Mouse (Mus musculus) neural tube, embryonic 11.5 days (tissue): Measurements from ENCODE around the gene Mttp. TPM values are rescaled to one million over a fixed set of nuclear protein-coding genes. Genes with fewer than 3 reads are reported as not detected.
A peak's percentile ranks its signal among the peaks of the same experiment; 100 is the strongest.

Experiments
- ATAC-seq: fragments of 200-750 bp; cut with Nextera tagmentation; 2 replicates; pipeline ENCODE4 v1.8.0; 2017; ENCODE audit warnings: moderate number of reproducible peaks, mild to moderate bottlenecking, moderate TSS enrichment, moderate library complexity; ENCODE audit not compliant: insufficient read depth, low FRiP score, low TSS enrichment
- DNase-seq: peaks from one replicate; pipeline ENCODE4 v3.0.0-alpha.2; 2015; ENCODE audit warnings: low spot score
- H3K27ac ChIP-seq: fragments of 300-500 bp; sonication (generic); 2 replicates; pipeline ENCODE4 v1.5.1; 2014; ENCODE audit warnings: low read depth, mild to moderate bottlenecking, low read length
- H3K27me3 ChIP-seq: fragments of 300-500 bp; sonication (generic); 2 replicates; pipeline ENCODE4 v1.6.1; 2014; ENCODE audit warnings: mild to moderate bottlenecking, low read length, mixed read lengths; ENCODE audit not compliant: control insufficient read depth, insufficient read depth
- H3K36me3 ChIP-seq: fragments of 300-500 bp; sonication (generic); 2 replicates; pipeline ENCODE4 v1.6.1; 2014; ENCODE audit warnings: mild to moderate bottlenecking, low read length, moderate library complexity, mixed read lengths; ENCODE audit not compliant: control insufficient read depth, insufficient read depth
- H3K4me1 ChIP-seq: fragments of 300-500 bp; sonication (generic); 2 replicates; pipeline ENCODE4 v1.6.1; 2014; ENCODE audit warnings: low read length, mixed read lengths; ENCODE audit not compliant: control insufficient read depth, insufficient read depth
- H3K4me2 ChIP-seq: fragments of 300-500 bp; sonication (generic); 2 replicates; pipeline ENCODE4 v1.6.1; 2014; ENCODE audit warnings: low read depth, mild to moderate bottlenecking, moderate library complexity
- H3K4me3 ChIP-seq: fragments of 300-500 bp; sonication (generic); 2 replicates; pipeline ENCODE4 v1.5.1; 2014; ENCODE audit warnings: low read depth, low read length
- H3K9ac ChIP-seq: fragments of 300-500 bp; sonication (generic); 2 replicates; pipeline ENCODE4 v1.6.1; 2014; ENCODE audit warnings: mild to moderate bottlenecking, low read length
- H3K9me3 ChIP-seq: fragments of 300-500 bp; sonication (generic); 2 replicates; pipeline ENCODE4 v1.6.1; 2016; ENCODE audit warnings: low read length; ENCODE audit not compliant: control insufficient read depth
- WGBS: fragments of 180-500 bp; shearing (Covaris S2); extraction: QIAGEN DNeasy Blood & Tissue Kit; methylation state at CpG from one replicate; pipeline ENCODE4 v1.1.7; 2014; 5-methylcytosine and 5-hydroxymethylcytosine counted together
- polyA plus RNA-seq: library from polyadenylated mRNA; unstranded; fragments of >200 nt; fragmentation: Nextera tagmentation; extraction: Ambion mirVana; gene quantifications from 2 replicates; pipeline ENCODE4 v1.2.1, GENCODE M21; 2014

The Mttp gene
- polyA plus RNA-seq, 1 experiment from 2014 or later, result 7.8 TPM

- Histone ChIP-seq H3K4me2 (no peak overlapping the region), H3K27ac (no peak overlapping the region), H3K27me3 (no peaks in the 10 kb centered on the region), H3K4me1 (no peaks in the 10 kb centered on the region), H3K9me3 (no peaks in the 10 kb centered on the region), H3K9ac (no peak overlapping the region), H3K4me3 (no peak overlapping the region), H3K36me3 (no peaks in the 10 kb centered on the region)
- ATAC-seq, result no peak
- DNase-seq, result no peak
- 74% methylated on average over 10 of the region's 10 CpGs for WGBS
These were observed 28.5 kb upstream of the Mttp start for GRCm38 (mm10) chr3:138173291-138173690.

GRCm38 (mm10) chr3:138162553-138163183, 17.9 kb upstream of the Mttp start:
- no peaks in the 10 kb centered on the region for H3K9me3 ChIP-seq
- H3K27ac ChIP-seq, result no peak overlapping the region
- H3K4me1 ChIP-seq, result no peaks in the 10 kb centered on the region
- WGBS, result 66% methylated on average over 4 of the region's 4 CpGs
- DNase-seq, result no peak
- no peak overlapping the region for H3K4me3 ChIP-seq
- H3K27me3 ChIP-seq, result no peaks in the 10 kb centered on the region
- no peaks in the 10 kb centered on the region for H3K36me3 ChIP-seq
- ATAC-seq, result peak; percentile 50; the same call in 1 of the 2 replicates
- no peak overlapping the region for H3K9ac ChIP-seq
- no peak overlapping the region for H3K4me2 ChIP-seq

- no peak overlapping the region for H3K27ac ChIP-seq
- DNase-seq (no peak), ATAC-seq (no peak)
- no peaks in the 10 kb centered on the region for H3K36me3 ChIP-seq
- H3K9me3 ChIP-seq, result no peaks in the 10 kb centered on the region
- no peaks in the 10 kb centered on the region for H3K4me1 ChIP-seq
- no peak overlapping the region for H3K4me2 ChIP-seq
- 90% methylated on average over 10 of the region's 10 CpGs for WGBS
- H3K9ac ChIP-seq, result no peak overlapping the region
- H3K4me3 ChIP-seq, result no peak overlapping the region
- no peaks in the 10 kb centered on the region for H3K27me3 ChIP-seq
These were observed 16.9 kb upstream of the Mttp start for GRCm38 (mm10) chr3:138161623-138162022.

- 64% methylated on average over 10 of the region's 10 CpGs for WGBS
- Histone ChIP-seq H3K9me3 (no peaks in the 10 kb centered on the region), H3K27ac (no peak overlapping the region), H3K4me2 (no peak overlapping the region), H3K9ac (no peak overlapping the region), H3K4me1 (no peaks in the 10 kb centered on the region), H3K36me3 (peaks cover 2% of the 10 kb centered on the region; the same call in 1 of the 2 replicates), H3K4me3 (no peak overlapping the region), H3K27me3 (no peaks in the 10 kb centered on the region)
- DNase-seq, result no peak
- no peak for ATAC-seq
These were observed 11.9 kb upstream of the Mttp start for GRCm38 (mm10) chr3:138156651-138157050.

GRCm38 (mm10) chr3:138155062-138155461, 10.3 kb upstream of the Mttp start:
- DNase-seq (no peak), ATAC-seq (no peak)
- Histone ChIP-seq H3K9ac (no peak overlapping the region), H3K36me3 (peaks cover 2% of the 10 kb centered on the region; the same call in 1 of the 2 replicates), H3K9me3 (no peaks in the 10 kb centered on the region), H3K4me1 (no peaks in the 10 kb centered on the region), H3K27me3 (no peaks in the 10 kb centered on the region), H3K4me3 (no peak overlapping the region), H3K27ac (no peak overlapping the region), H3K4me2 (no peak overlapping the region)
- 89% methylated on average over 4 of the region's 4 CpGs for WGBS

- no peak overlapping the region for H3K27ac ChIP-seq
- ATAC-seq (no peak), DNase-seq (no peak)
- H3K9me3 ChIP-seq, result no peaks in the 10 kb centered on the region
- H3K9ac ChIP-seq, result no peak overlapping the region
- H3K4me3 ChIP-seq, result no peak overlapping the region
- no peaks in the 10 kb centered on the region for H3K27me3 ChIP-seq
- H3K4me1 ChIP-seq, result no peaks in the 10 kb centered on the region
- WGBS, result 95% methylated on average over 2 of the region's 2 CpGs
- no peak overlapping the region for H3K4me2 ChIP-seq
- peaks cover 2% of the 10 kb centered on the region; the same call in 1 of the 2 replicates for H3K36me3 ChIP-seq
These were observed 4.0 kb upstream of the Mttp start for GRCm38 (mm10) chr3:138148811-138149210.

- H3K4me3 ChIP-seq, result peak overlapping the region; percentile 65
- under 1% methylated on average over 18 of the region's 18 CpGs for WGBS
- DNase-seq (peak; percentile 35), ATAC-seq (no peak)
- no peaks in the 10 kb centered on the region for H3K9me3 ChIP-seq
- peak overlapping the region; percentile 89 for H3K9ac ChIP-seq
- H3K4me1 ChIP-seq, result no peaks in the 10 kb centered on the region
- peak overlapping the region; percentile 98 for H3K27ac ChIP-seq
- peak overlapping the region; percentile 74 for H3K4me2 ChIP-seq
- no peaks in the 10 kb centered on the region for H3K36me3 ChIP-seq
- no peaks in the 10 kb centered on the region for H3K27me3 ChIP-seq
These were observed 617 bp downstream of the Mttp start for GRCm38 (mm10) chr3:138144060-138144641.

- peak; percentile 98 for DNase-seq
- Histone ChIP-seq H3K9me3 (no peaks in the 10 kb centered on the region), H3K4me1 (no peaks in the 10 kb centered on the region), H3K36me3 (no peaks in the 10 kb centered on the region), H3K4me3 (peak within 1 kb of the TSS; percentile 65), H3K27me3 (no peaks in the 10 kb centered on the region), H3K27ac (peak within 1 kb of the TSS; percentile 98), H3K9ac (peak within 1 kb of the TSS; percentile 89), H3K4me2 (peak within 1 kb of the TSS; percentile 74)
- WGBS, result under 1% methylated on average over 70 of the region's 70 CpGs
- peak; percentile 98 for ATAC-seq
These were observed 1.3 kb downstream of the Mttp start, which contains the start of gene Trmt10a for GRCm38 (mm10) chr3:138143315-138144059. Gene Trmt10a (plus strand): TSS chr3:138143448.
